Mouse (Mus musculus) myocyte (in vitro differentiated cells): ENCODE data around the gene Cenpo.

Experiments
- CEBPB ChIP-seq: IDR thresholded peaks from 2 replicates; pipeline ENCODE4 v1.6.1; 2011; ENCODE audit warnings: mild to moderate bottlenecking, moderate library complexity; ENCODE audit not compliant: poor library complexity, insufficient read depth, severe bottlenecking
- E2F4 ChIP-seq: IDR thresholded peaks from one replicate; pipeline ENCODE4 v1.6.1; 2011; ENCODE audit warnings: mild to moderate bottlenecking, control low read depth, moderate library complexity; ENCODE audit not compliant: insufficient read depth
- MAX ChIP-seq: IDR thresholded peaks from one replicate; pipeline ENCODE4 v1.6.1; 2011; ENCODE audit warnings: low read depth, mild to moderate bottlenecking, control low read depth
- MYOD1 ChIP-seq, 3 experiments: IDR thresholded peaks; one replicate each; pipeline ENCODE4 v1.6.1; 2011; ENCODE audit warnings: control low read depth in 2 of 3, low read depth in 2 of 3, mild to moderate bottlenecking in 2 of 3, moderate library complexity in 1 of 3; ENCODE audit not compliant: insufficient read length in 2 of 3, control insufficient read depth in 1 of 3
- MYOG ChIP-seq, 3 experiments: IDR thresholded peaks; one replicate each; pipeline ENCODE4 v1.6.1; 2011; ENCODE audit warnings: control low read depth in 2 of 3, low read depth in 2 of 3, mild to moderate bottlenecking in 2 of 3; ENCODE audit not compliant: insufficient read length in 2 of 3, control insufficient read depth in 1 of 3, insufficient read depth in 1 of 3
- POLR2A ChIP-seq: IDR thresholded peaks from one replicate; pipeline ENCODE4 v1.6.1; 2011; ENCODE audit warnings: low read depth, mild to moderate bottlenecking, control low read depth, moderate library complexity; ENCODE audit not compliant: insufficient read length
- POLR2AphosphoS2 ChIP-seq: IDR thresholded peaks from one replicate; pipeline ENCODE4 v1.6.1; 2011; ENCODE audit warnings: low read depth, control low read depth; ENCODE audit not compliant: insufficient read length
- REST ChIP-seq: IDR thresholded peaks from one replicate; pipeline ENCODE4 v1.6.1; 2011; ENCODE audit warnings: mild to moderate bottlenecking, control low read depth, moderate library complexity; ENCODE audit not compliant: insufficient read depth, insufficient read length
- SRF ChIP-seq: IDR thresholded peaks from one replicate; pipeline ENCODE4 v1.6.1; 2011; ENCODE audit warnings: low read depth; ENCODE audit not compliant: control insufficient read depth, insufficient read length
- TCF12 ChIP-seq: IDR thresholded peaks from one replicate; pipeline ENCODE4 v1.6.1; 2011; ENCODE audit warnings: mild to moderate bottlenecking, control low read depth; ENCODE audit not compliant: poor library complexity, insufficient read depth, severe bottlenecking
- USF1 ChIP-seq: IDR thresholded peaks from one replicate; pipeline ENCODE4 v1.6.1; 2011; ENCODE audit warnings: low read depth, mild to moderate bottlenecking, control low read depth, moderate library complexity

GRCm38 (mm10) chr12:4157466-4157865, 76.6 kb downstream of the Cenpo start:
- TF ChIP-seq POLR2A (no peak), MAX (no peak), POLR2AphosphoS2 (no peak), TCF12 (no peak), E2F4 (no peak), SRF (no peak), USF1 (no peak), CEBPB (no peak), MYOD1 (IDR thresholded peaks at IDR 0.05; ENCODE audit: control insufficient read depth in 1 of 3, insufficient read length in 2 of 3, low read depth in 2 of 3) (no peak), MYOG (IDR thresholded peaks at IDR 0.05; ENCODE audit: control insufficient read depth in 1 of 3, insufficient read depth in 1 of 3, insufficient read length in 2 of 3, low read depth in 2 of 3) (no peak), REST (no peak)
